Mouse (Mus musculus): Measurements from ENCODE around the gene Gm49318. TPM values are rescaled to one million over a fixed set of nuclear protein-coding genes. Genes with fewer than 3 reads are reported as not detected.

Gene Gm49318
- polyA plus RNA-seq, 1 experiment from 2014 or later, result not detected

GRCm38 (mm10) chr9:22067195-22067594 lies 3.9 kb downstream of the Gm49318 start:
- 78% methylated on average over 5 of the region's 5 CpGs for WGBS
- ATAC-seq (replicated peaks; ENCODE audit: insufficient number of reproducible peaks, insufficient read depth, low FRiP score, low read depth), result no peak
- peaks cover 30% of the 10 kb centered on the region for H3K36me3 ChIP-seq

GRCm38 (mm10) chr9:22066433-22066832 lies 4.6 kb downstream of the Gm49318 start:
- Histone ChIP-seq H3K4me3 (no peak overlapping the region), H3K36me3 (peaks cover 33% of the 10 kb centered on the region), H3K9me3 (replicated peaks) (no peaks in the 10 kb centered on the region), H3K4me1 (replicated peaks) (peaks cover 14% of the 10 kb centered on the region), H3K27ac (no peak overlapping the region), H3K4me2 (no peak overlapping the region), H3K27me3 (no peaks in the 10 kb centered on the region), H3K9ac (no peak overlapping the region)
- no peak for ATAC-seq (replicated peaks; ENCODE audit: insufficient number of reproducible peaks, insufficient read depth, low FRiP score, low read depth)
- 75% methylated on average over 3 of the region's 3 CpGs for WGBS

More at GRCm38 (mm10) chr9:22067195-22067594, 3.9 kb downstream of the Gm49318 start:
- H3K4me2 ChIP-seq, result no peak overlapping the region
- no peak overlapping the region for H3K27ac ChIP-seq
- peaks cover 17% of the 10 kb centered on the region for H3K4me1 ChIP-seq (replicated peaks)
- H3K9ac ChIP-seq, result no peak overlapping the region
- H3K27me3 ChIP-seq, result no peaks in the 10 kb centered on the region
- no peaks in the 10 kb centered on the region for H3K9me3 ChIP-seq (replicated peaks)
- H3K4me3 ChIP-seq, result no peak overlapping the region

GRCm38 (mm10) chr9:22065642-22066041 lies 5.4 kb downstream of the Gm49318 start:
- Histone ChIP-seq H3K27ac (no peak overlapping the region), H3K9ac (no peak overlapping the region), H3K36me3 (peaks cover 36% of the 10 kb centered on the region), H3K4me1 (replicated peaks) (peaks cover 13% of the 10 kb centered on the region), H3K9me3 (replicated peaks) (no peaks in the 10 kb centered on the region), H3K27me3 (no peaks in the 10 kb centered on the region), H3K4me2 (no peak overlapping the region), H3K4me3 (no peak overlapping the region)
- 94% methylated on average over 11 of the region's 11 CpGs for WGBS
- ATAC-seq (replicated peaks; ENCODE audit: insufficient number of reproducible peaks, insufficient read depth, low FRiP score, low read depth), result no peak

- Histone ChIP-seq H3K9ac (no peak overlapping the region), H3K4me3 (no peak overlapping the region), H3K27me3 (no peaks in the 10 kb centered on the region), H3K36me3 (peaks cover 39% of the 10 kb centered on the region), H3K9me3 (replicated peaks) (no peaks in the 10 kb centered on the region), H3K4me2 (no peak overlapping the region), H3K27ac (no peak overlapping the region), H3K4me1 (replicated peaks) (0 out of 2 replicates have a peak, but pooled peaks cover 1% of the 10 kb centered on the region)
- WGBS, result 88% methylated on average over 3 of the region's 3 CpGs
- ATAC-seq (replicated peaks; ENCODE audit: insufficient number of reproducible peaks, insufficient read depth, low FRiP score, low read depth), result 0 out of 2 replicates have a peak, but pooled peaks have one; percentile 14
Measured at GRCm38 (mm10) chr9:22064341-22064740, 6.7 kb downstream of the Gm49318 start.

- ATAC-seq (replicated peaks; ENCODE audit: insufficient number of reproducible peaks, insufficient read depth, low FRiP score, low read depth), result no peak
- no peaks in the 10 kb centered on the region for H3K9me3 ChIP-seq (replicated peaks)
- no peak overlapping the region for H3K9ac ChIP-seq
- no peak overlapping the region for H3K4me2 ChIP-seq
- H3K4me1 ChIP-seq (replicated peaks), result no peaks in the 10 kb centered on the region
- H3K36me3 ChIP-seq, result peaks cover 53% of the 10 kb centered on the region
- H3K27ac ChIP-seq, result no peak overlapping the region
- no peak overlapping the region for H3K4me3 ChIP-seq
- 62% methylated on average over 2 of the region's 2 CpGs for WGBS
- H3K27me3 ChIP-seq, result peaks cover 2% of the 10 kb centered on the region; the same call in 1 of the 2 replicates
Measured at GRCm38 (mm10) chr9:22061339-22061738, 9.7 kb downstream of the Gm49318 start.

GRCm38 (mm10) chr9:22058011-22058424 lies 13.0 kb downstream of the Gm49318 start:
- no peak for ATAC-seq (replicated peaks; ENCODE audit: insufficient number of reproducible peaks, insufficient read depth, low FRiP score, low read depth)
- Histone ChIP-seq H3K9me3 (replicated peaks) (no peaks in the 10 kb centered on the region), H3K4me1 (replicated peaks) (peaks cover 7% of the 10 kb centered on the region), H3K27me3 (peaks cover 34% of the 10 kb centered on the region), H3K4me3 (no peak overlapping the region), H3K36me3 (peaks cover 32% of the 10 kb centered on the region; the same call in 1 of the 2 replicates), H3K4me2 (no peak overlapping the region), H3K9ac (no peak overlapping the region), H3K27ac (no peak overlapping the region)
- WGBS, result 84% methylated on average over 9 of the region's 9 CpGs

- no peak for ATAC-seq (replicated peaks; ENCODE audit: insufficient number of reproducible peaks, insufficient read depth, low FRiP score, low read depth)
- 88% methylated on average over 9 of the region's 9 CpGs for WGBS
- Histone ChIP-seq H3K9me3 (replicated peaks) (no peaks in the 10 kb centered on the region), H3K27ac (no peak overlapping the region), H3K9ac (no peak overlapping the region), H3K27me3 (peaks cover 43% of the 10 kb centered on the region), H3K4me1 (replicated peaks) (peaks cover 7% of the 10 kb centered on the region), H3K36me3 (peaks cover 32% of the 10 kb centered on the region; the same call in 1 of the 2 replicates), H3K4me3 (no peak overlapping the region), H3K4me2 (no peak overlapping the region)
Measured at GRCm38 (mm10) chr9:22057031-22057517, 14.0 kb downstream of the Gm49318 start.

GRCm38 (mm10) chr9:22056303-22056910 lies 14.7 kb downstream of the Gm49318 start:
- Histone ChIP-seq H3K9me3 (replicated peaks) (no peaks in the 10 kb centered on the region), H3K27me3 (peaks cover 50% of the 10 kb centered on the region), H3K9ac (no peak overlapping the region), H3K27ac (no peak overlapping the region), H3K36me3 (peaks cover 28% of the 10 kb centered on the region; the same call in 1 of the 2 replicates), H3K4me1 (replicated peaks) (peaks cover 13% of the 10 kb centered on the region), H3K4me2 (no peak overlapping the region), H3K4me3 (no peak overlapping the region)
- ATAC-seq (replicated peaks; ENCODE audit: insufficient number of reproducible peaks, insufficient read depth, low FRiP score, low read depth), result no peak
- WGBS, result 69% methylated on average over 9 of the region's 9 CpGs

GRCm38 (mm10) chr9:22055713-22056112 lies 15.3 kb downstream of the Gm49318 start:
- no peak overlapping the region for H3K4me2 ChIP-seq
- ATAC-seq (replicated peaks; ENCODE audit: insufficient number of reproducible peaks, insufficient read depth, low FRiP score, low read depth), result no peak
- peaks cover 26% of the 10 kb centered on the region; the same call in 1 of the 2 replicates for H3K36me3 ChIP-seq
- peaks cover 20% of the 10 kb centered on the region for H3K4me1 ChIP-seq (replicated peaks)
- no peak overlapping the region for H3K4me3 ChIP-seq
- 34% methylated on average over 29 of the region's 29 CpGs for WGBS
- no peak overlapping the region for H3K27ac ChIP-seq
- H3K27me3 ChIP-seq, result peaks cover 57% of the 10 kb centered on the region
- H3K9me3 ChIP-seq (replicated peaks), result no peaks in the 10 kb centered on the region
- H3K9ac ChIP-seq, result no peak overlapping the region

GRCm38 (mm10) chr9:22054411-22055076 lies 16.5 kb downstream of the Gm49318 start:
- Histone ChIP-seq H3K4me3 (peak overlapping the region; percentile 6; the same call in 1 of the 2 replicates), H3K4me2 (peak overlapping the region; percentile 25; the same call in 1 of the 2 replicates), H3K9me3 (replicated peaks) (no peaks in the 10 kb centered on the region), H3K27me3 (peaks cover 68% of the 10 kb centered on the region), H3K4me1 (replicated peaks) (peaks cover 27% of the 10 kb centered on the region), H3K9ac (no peak overlapping the region), H3K27ac (no peak overlapping the region), H3K36me3 (peaks cover 25% of the 10 kb centered on the region; the same call in 1 of the 2 replicates)
- 3% methylated on average over 32 of the region's 32 CpGs for WGBS
- ATAC-seq (replicated peaks; ENCODE audit: insufficient number of reproducible peaks, insufficient read depth, low FRiP score, low read depth), result 0 out of 2 replicates have a peak, but pooled peaks have one; percentile 16

- peaks cover 27% of the 10 kb centered on the region for H3K4me1 ChIP-seq (replicated peaks)
- peaks cover 19% of the 10 kb centered on the region; the same call in 1 of the 2 replicates for H3K36me3 ChIP-seq
- H3K27me3 ChIP-seq, result peaks cover 77% of the 10 kb centered on the region
- H3K4me2 ChIP-seq, result no peak overlapping the region
- no peak overlapping the region for H3K27ac ChIP-seq
- no peak for ATAC-seq (replicated peaks; ENCODE audit: insufficient number of reproducible peaks, insufficient read depth, low FRiP score, low read depth)
- 26% methylated on average over 6 of the region's 7 CpGs for WGBS
- no peaks in the 10 kb centered on the region for H3K9me3 ChIP-seq (replicated peaks)
- H3K9ac ChIP-seq, result no peak overlapping the region
- no peak overlapping the region for H3K4me3 ChIP-seq
Measured at GRCm38 (mm10) chr9:22053657-22054056, 17.4 kb downstream of the Gm49318 start.

Data from heart, embryonic 15.5 days (tissue).